ENCODE assay signal across 16 mouse cellular contexts in the genomic region with DNA sequence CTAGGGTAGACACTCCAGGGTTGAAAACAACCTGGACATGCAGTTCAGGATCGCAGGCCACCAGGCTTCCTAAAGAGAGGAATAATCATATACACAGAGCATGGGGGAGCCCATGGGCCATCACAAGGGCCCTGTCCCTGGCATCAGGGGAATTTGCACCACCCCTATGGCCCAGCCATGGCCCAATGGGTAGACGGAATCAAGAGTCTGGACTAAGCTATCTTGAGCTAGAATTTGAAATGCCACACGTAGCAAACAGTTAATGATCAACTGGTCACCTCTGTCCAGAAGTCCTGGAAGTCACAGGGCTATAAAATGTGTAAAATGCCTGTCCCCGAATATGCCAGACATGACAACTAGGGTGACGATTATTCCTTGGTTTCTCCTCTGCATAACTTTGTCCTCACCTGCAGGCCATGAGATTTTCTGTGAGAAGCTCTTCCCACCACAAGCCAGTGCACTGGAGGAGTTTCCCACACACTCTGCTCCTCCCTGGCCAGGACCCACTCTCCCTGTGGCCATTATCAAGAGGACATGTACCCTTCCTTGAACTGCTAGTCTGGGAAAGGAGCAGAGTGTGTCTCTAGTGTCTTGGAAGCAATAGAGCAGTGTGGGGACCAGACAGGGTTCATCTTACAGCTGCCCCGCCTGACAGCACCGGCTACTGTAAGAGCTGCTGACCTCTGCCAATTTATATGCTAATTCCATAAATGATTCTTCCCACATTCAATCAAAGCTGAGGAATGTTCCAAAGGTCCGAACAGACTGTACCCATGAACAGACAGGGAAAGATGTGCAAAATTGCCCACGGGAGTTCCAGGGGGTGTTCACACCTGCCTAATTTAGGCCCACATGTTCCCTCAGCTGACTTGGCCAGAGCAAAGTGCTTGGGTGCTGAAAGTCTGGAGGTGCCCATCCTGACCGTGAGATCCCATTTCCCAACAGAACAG. TPM values are rescaled to one million over a fixed set of nuclear protein-coding genes. Genes with fewer than 3 reads are reported as not detected.
"Had no signal": no experiment of that assay in that cellular context is flagged by ENCODE, and none has a peak within 500 bp of the region (broad histone marks: within the 10 kb centered on the region; RNA-seq: fewer than 3 reads in every experiment).

No protein-coding gene starts in this region.

- H3K9me3 ChIP-seq: limb, embryonic 12.5 days; liver, embryonic 13.5 days; lung, embryonic 15.5 days; midbrain, embryonic 15.5 days; neural tube, embryonic 13.5 days; stomach, embryonic 15.5 days had no signal

- H3K27ac ChIP-seq: layer of hippocampus, adult 2 months; limb, embryonic 12.5 days; liver, embryonic 13.5 days; lung, embryonic 15.5 days; macrophage; midbrain, embryonic 15.5 days; neural tube, embryonic 13.5 days; stomach, embryonic 15.5 days had no signal

- H3K27me3 ChIP-seq: limb, embryonic 12.5 days; liver, embryonic 13.5 days; lung, embryonic 15.5 days; midbrain, embryonic 15.5 days; stomach, embryonic 15.5 days had no signal

- H3K4me2 ChIP-seq: limb, embryonic 12.5 days; liver, embryonic 13.5 days; lung, embryonic 15.5 days; midbrain, embryonic 11.5 days; midbrain, embryonic 15.5 days; neural tube, embryonic 13.5 days; stomach, embryonic 15.5 days had no signal

- ATAC-seq: liver, postnatal 0 days; midbrain, embryonic 15.5 days had no signal

- H3K36me3 ChIP-seq: limb, embryonic 12.5 days; liver, embryonic 13.5 days; lung, embryonic 15.5 days; midbrain, embryonic 15.5 days; neural tube, embryonic 13.5 days; stomach, embryonic 15.5 days had no signal

- H3K4me3 ChIP-seq: layer of hippocampus, adult 2 months; limb, embryonic 12.5 days; liver, embryonic 13.5 days; lung, embryonic 15.5 days; megakaryocyte, embryonic 14.5 days; midbrain, embryonic 15.5 days; neural tube, embryonic 13.5 days; stomach, embryonic 15.5 days had no signal

- DNase-seq: liver; liver, embryonic 13.5 days; liver, postnatal 0 days; lung, postnatal 14 days; right cerebral cortex, postnatal 14 days; thymus, postnatal 36 days had no signal

- H3K9ac ChIP-seq: limb, embryonic 12.5 days; liver, embryonic 13.5 days; liver, postnatal 0 days; lung, embryonic 15.5 days; midbrain, embryonic 15.5 days; neural tube, embryonic 13.5 days; stomach, embryonic 15.5 days had no signal

- H3K4me1 ChIP-seq: liver, embryonic 13.5 days; midbrain, embryonic 15.5 days; stomach, embryonic 15.5 days had no signal

RNA-seq across cellular contexts. Expression of gene 1810010D01Rik, which starts 27.2 kb away (rescaled TPM):
- total RNA-seq: monocyte, adult 5-6 weeks had no signal
- polyA plus RNA-seq: liver, postnatal 0 days; macrophage; midbrain, embryonic 15.5 days; neural tube, embryonic 13.5 days had no signal
